Mouse (Mus musculus): ENCODE measurements around the gene Irgc1. TPM values are rescaled to one million over a fixed set of nuclear protein-coding genes. Genes with fewer than 3 reads are reported as not detected.

The Irgc1 gene
- total and polyA plus RNA-seq, 3 experiments: 0.09 to 2.0 (median 0.33) TPM

GRCm38 (mm10) chr7:24480121-24480941 lies 28.2 kb upstream of the Irgc1 start:
- Histone ChIP-seq H3K27me3 (ENCODE audit: insufficient read depth, low read length) (peaks cover 56% of the 10 kb centered on the region), H3K4me3 (ENCODE audit: low read depth, low read length) (no peak overlapping the region), H3K4me1 (ENCODE audit: insufficient read depth, low read depth, low read length) (peaks cover 6% of the 10 kb centered on the region), H3K36me3 (replicated peaks) (no peaks in the 10 kb centered on the region), H3K9me3 (replicated peaks) (0 out of 2 replicates have a peak, but pooled peaks cover 6% of the 10 kb centered on the region)
- no peak for ATAC-seq (ENCODE audit: extremely low read depth, insufficient number of reproducible peaks, low FRiP score, poor library complexity, severe bottlenecking)
- DNase-seq (ENCODE audit: low spot score): no peak
- TF ChIP-seq POLR2AphosphoS5 (IDR thresholded peaks at IDR 0.05; ENCODE audit: insufficient replicate concordance, low read depth, low read length) (no peak), CTCF (IDR thresholded peaks at IDR 0.05; ENCODE audit: low read depth, low read length) (no peak), GATA1 (IDR thresholded peaks at IDR 0.05; ENCODE audit: borderline replicate concordance, low read length) (no peak), GATA2 (IDR thresholded peaks at IDR 0.05; ENCODE audit: borderline replicate concordance, low read depth, low read length) (no peak), TAL1 (conservative IDR thresholded peaks at IDR 0.05; ENCODE audit: low read depth, low read length) (no peak)

GRCm38 (mm10) chr7:24479685-24480084 lies 27.6 kb upstream of the Irgc1 start:
- Histone ChIP-seq H3K27me3 (ENCODE audit: insufficient read depth, low read length) (peaks cover 55% of the 10 kb centered on the region), H3K4me3 (ENCODE audit: low read depth, low read length) (no peak overlapping the region), H3K4me1 (ENCODE audit: insufficient read depth, low read depth, low read length) (peaks cover 6% of the 10 kb centered on the region), H3K36me3 (replicated peaks) (no peaks in the 10 kb centered on the region), H3K9me3 (replicated peaks) (0 out of 2 replicates have a peak, but pooled peaks cover 6% of the 10 kb centered on the region)
- DNase-seq (ENCODE audit: low spot score): no peak
- TF ChIP-seq GATA1 (IDR thresholded peaks at IDR 0.05; ENCODE audit: borderline replicate concordance, low read length): no peak
- no peak for TF ChIP-seq TAL1 (conservative IDR thresholded peaks at IDR 0.05; ENCODE audit: low read depth, low read length)
- no peak for TF ChIP-seq POLR2AphosphoS5 (IDR thresholded peaks at IDR 0.05; ENCODE audit: insufficient replicate concordance, low read depth, low read length)
- TF ChIP-seq CTCF (IDR thresholded peaks at IDR 0.05; ENCODE audit: low read depth, low read length): no peak
- TF ChIP-seq GATA2 (IDR thresholded peaks at IDR 0.05; ENCODE audit: borderline replicate concordance, low read depth, low read length): no peak
- ATAC-seq (ENCODE audit: extremely low read depth, insufficient number of reproducible peaks, low FRiP score, poor library complexity, severe bottlenecking): no peak

- Histone ChIP-seq H3K27me3 (ENCODE audit: insufficient read depth, low read length) (peaks cover 47% of the 10 kb centered on the region), H3K36me3 (replicated peaks) (no peaks in the 10 kb centered on the region), H3K4me1 (ENCODE audit: insufficient read depth, low read depth, low read length) (peaks cover 6% of the 10 kb centered on the region), H3K4me3 (ENCODE audit: low read depth, low read length) (no peak overlapping the region), H3K9me3 (replicated peaks) (0 out of 2 replicates have a peak, but pooled peaks cover 6% of the 10 kb centered on the region)
- DNase-seq (ENCODE audit: low spot score) (no peak), ATAC-seq (ENCODE audit: extremely low read depth, insufficient number of reproducible peaks, low FRiP score, poor library complexity, severe bottlenecking) (no peak)
- no peak for TF ChIP-seq POLR2AphosphoS5 (IDR thresholded peaks at IDR 0.05; ENCODE audit: insufficient replicate concordance, low read depth, low read length)
- TF ChIP-seq TAL1 (conservative IDR thresholded peaks at IDR 0.05; ENCODE audit: low read depth, low read length): no peak
Measured at GRCm38 (mm10) chr7:24478911-24479310, 26.8 kb upstream of the Irgc1 start.

GRCm38 (mm10) chr7:24476856-24477255 lies 24.8 kb upstream of the Irgc1 start:
- Histone ChIP-seq H3K27me3 (ENCODE audit: insufficient read depth, low read length) (peaks cover 28% of the 10 kb centered on the region), H3K36me3 (replicated peaks) (no peaks in the 10 kb centered on the region)
- ATAC-seq (ENCODE audit: extremely low read depth, insufficient number of reproducible peaks, low FRiP score, poor library complexity, severe bottlenecking): no peak

GRCm38 (mm10) chr7:24476338-24476737 lies 24.2 kb upstream of the Irgc1 start:
- ATAC-seq (ENCODE audit: extremely low read depth, insufficient number of reproducible peaks, low FRiP score, poor library complexity, severe bottlenecking): no peak
- Histone ChIP-seq H3K4me1 (ENCODE audit: insufficient read depth, low read depth, low read length) (peaks cover under 1% of the 10 kb centered on the region), H3K36me3 (replicated peaks) (no peaks in the 10 kb centered on the region), H3K4me3 (ENCODE audit: low read depth, low read length) (no peak overlapping the region), H3K27me3 (ENCODE audit: insufficient read depth, low read length) (peaks cover 24% of the 10 kb centered on the region), H3K9me3 (replicated peaks) (0 out of 2 replicates have a peak, but pooled peaks cover 2% of the 10 kb centered on the region)
- no peak for DNase-seq (ENCODE audit: low spot score)
- TF ChIP-seq TAL1 (conservative IDR thresholded peaks at IDR 0.05; ENCODE audit: low read depth, low read length) (no peak), GATA1 (IDR thresholded peaks at IDR 0.05; ENCODE audit: borderline replicate concordance, low read length) (no peak), GATA2 (IDR thresholded peaks at IDR 0.05; ENCODE audit: borderline replicate concordance, low read depth, low read length) (no peak), CTCF (IDR thresholded peaks at IDR 0.05; ENCODE audit: low read depth, low read length) (no peak), POLR2AphosphoS5 (IDR thresholded peaks at IDR 0.05; ENCODE audit: insufficient replicate concordance, low read depth, low read length) (no peak)

More at GRCm38 (mm10) chr7:24476856-24477255, 24.8 kb upstream of the Irgc1 start:
- H3K9me3 ChIP-seq (replicated peaks): 0 out of 2 replicates have a peak, but pooled peaks cover 6% of the 10 kb centered on the region
- TF ChIP-seq CTCF (IDR thresholded peaks at IDR 0.05; ENCODE audit: low read depth, low read length) (no peak), GATA2 (IDR thresholded peaks at IDR 0.05; ENCODE audit: borderline replicate concordance, low read depth, low read length) (no peak), GATA1 (IDR thresholded peaks at IDR 0.05; ENCODE audit: borderline replicate concordance, low read length) (no peak), POLR2AphosphoS5 (IDR thresholded peaks at IDR 0.05; ENCODE audit: insufficient replicate concordance, low read depth, low read length) (no peak), TAL1 (conservative IDR thresholded peaks at IDR 0.05; ENCODE audit: low read depth, low read length) (no peak)
- no peak for DNase-seq (ENCODE audit: low spot score)
- peaks cover 6% of the 10 kb centered on the region for H3K4me1 ChIP-seq (ENCODE audit: insufficient read depth, low read depth, low read length)
- no peak overlapping the region for H3K4me3 ChIP-seq (ENCODE audit: low read depth, low read length)

GRCm38 (mm10) chr7:24474811-24475506 lies 22.9 kb upstream of the Irgc1 start:
- no peak for ATAC-seq (ENCODE audit: extremely low read depth, insufficient number of reproducible peaks, low FRiP score, poor library complexity, severe bottlenecking)
- H3K4me3 ChIP-seq (ENCODE audit: low read depth, low read length): no peak overlapping the region
- no peak for DNase-seq (ENCODE audit: low spot score)
- no peaks in the 10 kb centered on the region for H3K36me3 ChIP-seq (replicated peaks)
- peaks cover 10% of the 10 kb centered on the region for H3K27me3 ChIP-seq (ENCODE audit: insufficient read depth, low read length)
- no peaks in the 10 kb centered on the region; the same call in 1 of the 2 replicates for H3K4me1 ChIP-seq (ENCODE audit: insufficient read depth, low read depth, low read length)
- TF ChIP-seq POLR2AphosphoS5 (IDR thresholded peaks at IDR 0.05; ENCODE audit: insufficient replicate concordance, low read depth, low read length) (no peak), CTCF (IDR thresholded peaks at IDR 0.05; ENCODE audit: low read depth, low read length) (no peak), GATA2 (IDR thresholded peaks at IDR 0.05; ENCODE audit: borderline replicate concordance, low read depth, low read length) (no peak), GATA1 (IDR thresholded peaks at IDR 0.05; ENCODE audit: borderline replicate concordance, low read length) (no peak), TAL1 (conservative IDR thresholded peaks at IDR 0.05; ENCODE audit: low read depth, low read length) (no peak)
- 0 out of 2 replicates have a peak, but pooled peaks cover 2% of the 10 kb centered on the region for H3K9me3 ChIP-seq (replicated peaks)
